Mouse (Mus musculus): ENCODE measurements around the gene Gm20905.
"Not testable (repeated sequence)": the region's sequence is repeated elsewhere in the genome, so short reads cannot be mapped to it uniquely, and the experiment has no call there.

Gene Gm20905

DNA sequence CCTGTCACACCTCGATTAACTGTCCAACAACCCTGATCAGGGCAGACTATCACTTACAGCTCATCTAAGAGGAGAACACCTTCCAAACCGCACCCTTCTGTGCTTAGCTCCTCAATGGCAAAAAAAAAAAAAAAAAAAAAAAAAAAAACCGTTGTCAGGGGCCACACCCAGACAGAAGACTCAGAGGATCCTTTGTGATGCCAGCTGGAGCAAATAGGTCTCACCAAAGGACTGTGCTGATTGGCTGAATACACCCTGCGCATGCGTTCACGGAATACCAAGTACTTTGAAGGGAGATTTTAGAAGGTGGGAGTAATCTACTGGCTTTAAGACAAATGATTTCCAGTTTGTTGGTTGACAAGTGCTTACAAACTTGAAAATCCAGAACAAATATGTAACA, at the start of gene Gm20905:
TSS of gene Gm20905 (minus strand) at position 101 of the 400 bp plus-strand sequence.
- not testable (repeated sequence) for DNase-seq (ENCODE audit: low read depth, low spot score)

All from A20 (cell line).